Mouse (Mus musculus): ENCODE data around the gene Acap2. TPM values are rescaled to one million over a fixed set of nuclear protein-coding genes. Genes with fewer than 3 reads are reported as not detected.

Gene Acap2
- total RNA-seq, 2 experiments from 2014 or later, result 9.5 to 10.8 TPM

GRCm38 (mm10) chr16:31045211-31045610, 155.8 kb downstream of the Acap2 start:
- no peak overlapping the region for H3K4me3 ChIP-seq
- no peak overlapping the region for H3K27ac ChIP-seq
- no peak for TF ChIP-seq CTCF (IDR thresholded peaks at IDR 0.05)
- intact Hi-C loops (cut with DNase I), result no loop called here
- DNase-seq, result no peak

- intact Hi-C loops (cut with DNase I), result no loop called here
- no peak overlapping the region for H3K27ac ChIP-seq
- no peak overlapping the region for H3K4me3 ChIP-seq
- no peak for DNase-seq
- TF ChIP-seq CTCF (IDR thresholded peaks at IDR 0.05), result no peak
Observed at GRCm38 (mm10) chr16:31043136-31043535, 157.9 kb downstream of the Acap2 start.

Other genes starting within 250 kb of the Acap2 start
- 1 to 10 TPM; 2.0 to 6.2 TPM for gene Xxylt1, start 119.8 kb downstream of the Acap2 start, total RNA-seq (2021)
- gene Ppp1r2, start 74.0 kb upstream of the Acap2 start, total RNA-seq (2021), result 10 to 100 TPM; 78.9 to 89.0 TPM
- gene Apod, start 113.6 kb upstream of the Acap2 start, total RNA-seq (2021), result 10 to 100 TPM; 34.3 to 42.6 TPM
- 100 to 1,000 TPM in 1 of 2 experiments, 10 to 100 TPM in 1; 71.4 to 144 TPM for gene Bdh1, start 221.0 kb upstream of the Acap2 start, total RNA-seq (2021)

Measured in gastrocnemius, adult 2 months (tissue).